Mouse (Mus musculus) layer of hippocampus, adult 8-10 months (tissue): ENCODE data around the gene Ints7. TPM values are rescaled to one million over a fixed set of nuclear protein-coding genes. Genes with fewer than 3 reads are reported as not detected.

Experiments
- DNase-seq, 2 experiments: peaks; one replicate each; pipeline ENCODE4 v3.0.0; 2022; ENCODE audit warnings: low spot score in 2 of 2
- total RNA-seq, 4 experiments: library from RNA; stranded (reverse); gene quantifications; 2 replicates each; pipeline ENCODE4 v1.2.4; 2022

Gene Ints7
- total RNA-seq, 4 experiments from 2014 or later = 24.2 to 27.6 (median 25.9) TPM

DNA sequence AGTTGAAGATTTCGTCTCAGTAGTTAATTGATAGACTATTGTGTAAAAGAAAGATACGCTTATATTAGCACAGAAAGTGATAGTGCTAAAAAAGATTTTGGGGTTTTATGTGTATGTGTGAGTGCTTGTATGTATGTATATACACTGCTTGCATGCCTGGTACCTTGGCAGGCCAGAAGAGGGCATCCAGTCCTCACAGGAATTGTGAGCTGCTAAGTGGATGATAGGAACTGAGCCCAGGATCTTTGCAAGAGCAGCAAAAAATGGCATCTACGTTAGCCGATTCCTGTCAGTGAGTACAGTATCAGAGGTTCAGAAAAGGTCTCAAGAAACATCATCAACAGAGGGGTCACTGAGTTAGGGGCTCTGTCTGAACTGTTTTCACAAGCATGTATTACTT lies 9.0 kb downstream of the Ints7 start:
- no peak for DNase-seq

DNA sequence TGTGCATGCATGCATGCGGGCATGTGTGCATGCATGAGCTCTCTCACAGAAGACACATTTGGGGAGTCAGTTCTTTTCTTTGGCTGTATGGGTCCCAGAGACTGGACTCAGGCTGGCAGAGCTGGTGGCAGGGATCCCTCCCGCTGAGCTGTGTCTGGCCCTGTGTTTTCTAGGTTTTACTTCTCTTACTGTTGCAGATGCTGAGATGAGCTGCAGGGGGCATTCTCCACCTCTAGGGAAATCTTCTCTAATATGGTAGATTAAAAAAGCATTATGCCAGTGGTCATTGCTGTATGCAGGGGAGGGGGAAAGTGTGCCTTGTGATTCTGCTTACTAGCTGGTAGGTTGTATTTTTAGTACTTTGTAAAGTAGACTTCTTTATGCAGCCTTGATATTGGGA lies 10.3 kb downstream of the Ints7 start:
- DNase-seq = no peak

DNA sequence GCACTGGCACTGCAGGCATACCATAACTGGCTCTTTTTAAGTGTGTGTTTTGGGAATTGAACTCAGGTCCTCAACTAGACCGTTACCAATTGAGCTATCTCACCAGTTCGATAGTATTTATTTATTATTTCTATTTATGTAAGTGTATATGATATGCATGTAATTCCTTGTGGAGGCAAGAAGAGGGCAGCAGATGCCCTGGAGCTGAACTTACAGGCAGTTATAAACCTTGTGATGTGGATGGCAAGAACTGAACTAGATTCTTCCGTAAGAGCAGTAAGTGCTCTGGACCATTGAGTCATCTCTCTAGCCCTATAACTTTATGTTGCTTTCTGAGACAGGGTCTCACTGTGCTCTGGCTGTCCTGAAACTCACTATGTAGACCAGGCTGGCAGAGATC lies 11.6 kb downstream of the Ints7 start:
- no peak for DNase-seq

DNA sequence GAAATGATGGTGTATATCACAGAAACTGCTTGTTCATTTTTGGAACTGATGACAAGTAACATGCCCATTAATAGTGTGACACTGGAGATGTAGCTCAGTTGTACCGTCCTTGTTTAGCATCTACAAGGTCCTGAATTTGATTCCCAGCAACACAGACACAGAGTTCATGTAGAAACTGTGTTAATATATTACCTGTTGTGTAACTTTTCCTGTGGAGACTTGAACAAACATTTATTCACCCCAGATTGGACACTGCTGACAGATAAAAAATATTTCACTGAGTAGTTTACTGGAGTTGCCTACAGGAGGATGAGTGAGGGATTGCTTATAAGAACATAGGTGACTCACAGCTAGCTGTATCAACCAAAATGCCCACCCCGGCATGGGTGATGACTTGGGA lies 13.3 kb downstream of the Ints7 start:
- DNase-seq = no peak

DNA sequence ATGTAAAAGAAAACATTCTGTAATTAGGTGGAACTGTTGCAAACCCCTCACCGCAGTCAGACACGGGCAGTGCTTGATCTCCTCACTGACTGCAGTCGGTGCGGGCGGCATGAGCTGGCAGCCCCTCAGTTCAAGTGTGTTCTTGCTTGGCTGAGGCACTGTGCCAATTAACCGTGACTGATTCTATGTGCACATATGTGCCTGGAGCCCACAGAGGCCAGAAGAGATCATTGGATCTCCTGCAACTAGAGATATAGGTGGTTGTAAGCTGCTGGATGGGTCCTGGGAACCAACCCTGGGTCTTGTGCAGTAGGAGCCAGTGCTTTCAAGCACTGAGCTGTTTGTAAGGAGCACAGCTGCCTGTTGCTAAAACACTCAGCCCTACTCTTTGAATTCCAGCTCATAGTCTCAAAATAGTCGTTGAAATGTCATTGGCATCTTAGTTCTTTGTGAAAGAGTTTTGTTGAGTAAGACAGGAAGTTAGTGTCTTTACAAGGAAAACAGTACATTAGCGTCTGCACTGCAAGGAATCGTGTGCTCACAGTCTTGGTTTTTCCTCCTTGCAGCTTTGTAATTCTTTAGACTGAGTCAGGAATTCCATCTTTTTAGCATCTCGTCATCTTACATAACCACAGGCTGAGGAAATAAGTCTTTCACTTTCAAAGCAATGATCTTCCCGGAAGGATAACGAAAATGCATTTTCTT lies 16.7 kb downstream of the Ints7 start:
- no peak for DNase-seq

DNA sequence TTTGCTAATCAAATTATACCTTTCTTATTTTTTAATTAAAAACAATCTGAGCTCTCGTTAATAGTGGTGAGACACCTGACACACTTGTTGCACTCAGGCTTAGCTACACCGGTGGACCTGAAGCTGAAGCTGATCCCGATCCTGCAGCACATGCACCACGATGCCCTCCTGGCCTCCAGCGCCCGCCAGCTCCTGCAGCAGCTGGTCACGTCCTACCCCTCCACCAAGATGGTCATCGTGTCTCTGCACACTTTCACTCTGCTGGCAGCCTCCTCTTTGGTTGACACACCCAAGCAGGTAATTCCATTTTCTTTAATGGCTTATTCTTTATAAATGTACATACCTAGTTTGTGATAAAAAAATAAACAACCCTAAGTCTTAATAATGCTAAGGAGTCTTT lies 20.6 kb downstream of the Ints7 start:
- DNase-seq = no peak

DNA sequence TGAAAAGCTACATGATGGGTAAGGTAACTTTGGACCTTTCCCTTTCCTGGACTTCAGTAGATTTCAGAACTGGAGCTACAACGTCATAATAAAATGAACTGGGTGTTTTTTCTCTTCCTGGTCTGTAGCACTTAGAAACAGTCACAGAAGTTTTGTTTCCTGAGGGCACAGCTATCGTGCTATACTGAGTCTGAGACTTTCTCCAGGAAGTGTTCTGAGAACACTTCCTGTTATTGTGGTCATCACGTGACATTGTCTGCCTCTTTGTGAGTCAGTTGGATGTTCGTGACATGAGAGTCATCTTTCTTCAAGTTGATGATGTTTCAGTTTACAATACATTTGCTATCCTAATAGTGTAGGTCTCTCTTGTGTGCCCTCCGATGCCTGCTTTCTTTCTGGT lies 23.8 kb downstream of the Ints7 start:
- DNase-seq = no peak

DNA sequence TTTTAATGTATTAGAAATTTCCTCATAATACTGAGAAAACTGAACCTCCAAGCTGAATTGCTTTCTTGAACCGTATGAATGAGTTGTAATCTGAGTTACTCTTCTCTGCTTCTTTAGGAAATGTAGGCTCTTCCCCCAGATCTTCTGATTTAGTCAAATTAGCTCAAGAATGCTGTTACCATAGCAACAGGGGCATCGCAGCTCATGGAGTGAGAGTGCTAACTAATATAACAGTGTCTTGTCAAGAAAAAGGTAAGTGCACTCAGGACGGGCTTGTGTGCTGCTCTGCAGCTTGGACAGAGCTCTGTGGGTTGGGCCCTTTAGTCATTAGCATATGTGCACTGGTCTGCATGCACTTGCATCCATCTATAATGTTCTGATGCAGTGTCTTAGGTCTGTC lies 29.3 kb downstream of the Ints7 start:
- no peak for DNase-seq

DNA sequence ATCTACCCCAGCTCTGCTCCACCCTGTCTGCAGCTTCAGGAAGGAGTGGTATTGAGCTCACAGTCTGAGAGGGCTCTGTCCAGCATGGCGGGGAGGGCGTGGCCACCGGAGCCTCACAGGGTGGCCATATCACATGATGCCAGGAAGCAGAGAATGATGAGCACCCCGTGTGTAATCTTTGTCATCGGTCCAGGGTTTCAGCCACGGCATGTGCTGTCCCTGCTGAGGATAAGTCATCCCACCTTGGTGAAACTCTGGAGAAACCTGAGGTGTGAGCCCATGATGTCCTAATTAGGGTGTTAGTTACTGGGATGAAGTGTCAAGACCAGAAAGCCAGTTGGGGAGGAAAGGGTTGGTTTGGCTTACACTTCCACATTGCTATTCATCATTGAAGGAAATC lies 33.6 kb downstream of the Ints7 start:
- DNase-seq = no peak

DNA sequence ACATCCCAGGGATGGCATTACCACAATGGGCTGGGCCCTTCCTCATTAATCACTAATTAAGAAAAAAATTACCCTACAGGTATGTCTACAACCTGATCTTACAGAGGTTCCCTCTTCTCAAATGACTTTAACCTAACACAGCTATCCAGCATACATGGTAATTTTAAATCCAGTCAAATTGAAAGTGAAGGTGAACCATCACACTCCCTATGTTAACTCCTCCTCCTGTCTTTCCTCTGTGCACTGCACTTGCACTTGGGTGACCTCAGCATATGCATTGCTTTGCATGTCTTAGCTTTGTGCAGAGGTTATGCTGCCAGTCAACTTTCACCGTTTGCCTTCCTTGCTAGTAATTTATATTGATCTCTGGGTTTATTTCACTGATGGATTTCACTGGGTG lies 34.1 kb downstream of the Ints7 start:
- no peak for DNase-seq

DNA sequence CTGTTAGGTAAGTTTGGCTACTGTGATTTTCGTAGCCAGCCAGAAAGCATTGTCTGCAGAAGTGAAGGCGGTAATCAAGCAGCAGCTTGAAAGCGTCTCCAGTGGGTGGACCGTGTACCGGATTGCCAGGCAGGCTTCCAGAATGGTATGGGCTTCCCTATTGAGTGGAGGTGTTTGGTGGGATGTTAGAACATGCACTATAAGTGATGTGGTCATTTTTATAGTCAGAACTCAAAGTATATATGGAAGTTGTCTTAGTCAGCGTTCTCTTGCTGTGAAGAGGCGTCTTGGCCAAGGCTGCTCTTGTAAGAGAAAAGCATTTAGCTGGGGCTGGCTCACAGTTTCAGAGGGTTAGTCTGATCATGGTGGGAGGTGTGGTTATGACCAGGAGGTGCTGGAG lies 34.9 kb downstream of the Ints7 start:
- DNase-seq = peak; percentile 11 to 21

DNA sequence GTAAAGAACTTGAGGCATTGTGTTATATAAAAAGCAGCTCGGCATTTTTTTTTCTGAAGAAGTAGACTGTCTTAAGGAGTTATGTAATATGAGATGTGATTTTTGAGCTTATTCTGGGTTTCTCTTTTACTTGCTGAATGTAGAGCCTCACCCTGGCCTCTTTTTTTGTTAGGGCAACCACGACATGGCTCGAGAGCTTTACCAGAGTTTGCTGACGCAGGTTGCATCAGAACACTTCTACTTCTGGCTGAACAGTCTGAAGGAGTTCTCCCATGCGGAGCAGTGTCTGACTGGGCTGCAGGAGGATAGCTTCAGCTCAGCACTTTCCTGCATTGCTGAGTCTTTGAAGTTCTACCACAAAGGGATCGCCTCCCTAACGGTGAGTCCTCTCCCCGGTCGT lies 36.2 kb downstream of the Ints7 start:
- no peak for DNase-seq

DNA sequence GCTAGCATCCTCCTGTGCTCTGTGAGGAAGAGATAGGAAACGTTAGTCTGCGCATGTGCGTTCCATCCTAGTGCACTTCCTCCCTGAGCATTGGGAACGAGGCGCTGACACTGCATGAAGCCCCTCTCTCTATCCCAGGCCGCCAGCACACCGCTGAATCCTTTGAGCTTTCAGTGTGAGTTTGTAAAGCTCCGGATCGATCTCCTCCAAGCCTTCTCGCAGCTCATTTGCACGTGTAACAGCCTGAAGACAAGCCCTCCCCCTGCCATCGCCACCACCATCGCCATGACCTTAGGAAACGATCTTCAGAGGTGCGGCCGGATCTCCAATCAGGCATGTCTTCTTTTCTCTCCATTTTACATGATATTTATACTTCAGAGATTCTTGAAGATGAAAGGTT lies 37.4 kb downstream of the Ints7 start:
- no peak for DNase-seq

DNA sequence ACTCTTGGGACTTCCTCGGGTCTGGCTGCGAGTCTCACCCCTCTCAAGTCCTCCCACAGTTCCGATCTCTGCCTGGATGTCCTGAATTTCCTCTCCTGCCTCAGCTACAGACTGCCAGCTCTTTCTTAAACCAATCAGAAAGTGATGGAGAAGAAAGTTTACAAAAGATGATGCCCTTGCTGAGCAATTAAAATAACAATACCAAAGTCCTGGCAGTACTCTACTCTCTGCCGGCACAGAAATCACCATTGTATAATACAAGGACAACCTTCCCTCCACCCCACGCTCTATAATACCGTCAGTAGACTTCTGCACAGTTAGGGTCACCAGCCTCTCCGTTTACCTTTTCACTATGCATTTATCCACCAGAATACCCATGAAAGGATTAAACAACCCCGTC lies 40.8 kb downstream of the Ints7 start:
- no peak for DNase-seq

DNA sequence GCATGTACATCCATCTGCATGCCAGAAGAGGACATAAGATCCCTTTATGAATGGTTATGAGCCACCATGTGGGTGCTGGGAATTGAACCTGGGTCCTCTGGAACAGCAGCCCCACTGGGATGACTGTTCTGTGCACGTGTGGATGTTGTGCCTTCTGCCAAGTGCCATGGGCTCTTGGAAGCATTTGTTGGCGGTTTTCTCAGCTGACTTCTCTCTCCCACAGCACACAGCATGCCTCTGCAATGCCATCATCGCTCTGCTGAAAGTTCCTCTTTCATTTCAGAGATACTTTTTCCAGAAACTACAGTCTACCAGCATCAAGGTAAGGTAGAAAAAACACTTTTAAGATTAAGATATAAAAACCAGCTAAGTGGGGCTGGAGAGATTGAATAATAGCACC lies 42.2 kb downstream of the Ints7 start:
- DNase-seq = no peak

DNA sequence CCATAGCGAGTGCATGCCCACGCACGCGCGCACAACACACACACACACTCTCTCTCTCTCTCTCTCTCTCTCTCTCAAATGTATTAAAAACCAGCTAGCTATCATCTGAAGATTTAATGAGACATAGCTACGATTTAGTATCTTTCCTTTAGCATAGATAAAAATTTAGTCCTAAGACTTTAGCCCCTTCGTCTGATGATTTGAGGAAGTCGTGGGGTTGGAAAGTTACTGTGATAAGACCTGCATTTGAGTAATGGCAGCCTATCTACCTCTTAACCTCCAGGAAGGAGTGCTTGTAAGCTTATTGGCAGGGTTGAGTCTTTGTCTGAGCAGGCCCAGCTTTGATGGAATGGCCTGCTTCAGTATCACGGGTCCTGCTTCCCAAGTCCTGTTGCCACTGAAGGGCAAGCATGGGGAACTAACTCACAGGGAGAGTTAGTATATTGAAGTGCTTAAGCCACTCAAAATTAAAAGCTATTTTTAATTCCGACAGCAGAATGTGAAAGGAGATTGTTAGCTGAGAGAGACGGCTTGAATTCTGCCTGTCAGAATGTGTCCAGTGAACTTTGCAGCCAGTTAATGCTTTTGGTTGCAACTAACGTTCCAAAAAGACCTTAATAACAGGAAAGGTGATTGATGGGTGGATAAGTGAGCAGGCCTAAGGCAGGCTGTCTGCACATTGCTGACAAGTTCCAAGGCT lies 42.8 kb downstream of the Ints7 start:
- no peak for DNase-seq

DNA sequence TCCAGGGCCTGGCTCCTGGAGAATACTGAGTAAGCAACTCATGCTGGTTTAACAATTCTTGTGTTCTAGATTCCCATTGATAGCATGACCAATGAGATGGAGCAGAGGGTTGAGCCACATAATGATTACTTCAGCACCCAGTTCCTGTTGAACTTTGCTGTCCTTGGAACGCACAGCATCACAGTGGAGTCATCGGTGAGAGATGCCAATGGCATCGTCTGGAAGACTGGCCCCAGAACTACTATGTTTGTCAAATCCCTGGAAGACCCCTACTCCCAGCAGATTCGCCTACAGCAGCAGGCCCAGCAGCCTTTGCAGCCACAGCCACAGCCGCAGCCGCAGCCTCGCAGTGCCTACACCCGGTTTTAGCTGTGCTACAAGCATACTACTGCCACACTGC lies 45.7 kb downstream of the Ints7 start:
- no peak for DNase-seq

DNA sequence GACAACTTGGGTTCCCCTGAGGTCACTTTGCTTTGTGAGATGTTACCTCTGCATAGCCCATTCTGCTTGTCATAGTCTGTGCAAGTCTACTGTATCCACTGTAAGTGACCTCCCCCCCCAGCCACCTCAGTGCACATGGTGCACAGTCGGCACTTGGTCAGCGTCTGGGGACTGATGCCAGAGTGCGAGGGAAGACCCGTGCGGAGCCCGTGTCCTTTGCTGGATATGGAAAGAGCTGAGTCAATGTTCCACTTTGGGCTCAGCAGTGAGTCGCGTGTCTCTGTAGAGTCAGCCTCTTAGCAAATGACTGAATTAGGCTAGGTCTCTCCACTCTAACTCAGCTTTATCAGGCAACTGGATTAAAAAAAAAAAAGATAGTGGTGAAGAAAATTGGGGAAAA lies 47.4 kb downstream of the Ints7 start:
- no peak for DNase-seq

DNA sequence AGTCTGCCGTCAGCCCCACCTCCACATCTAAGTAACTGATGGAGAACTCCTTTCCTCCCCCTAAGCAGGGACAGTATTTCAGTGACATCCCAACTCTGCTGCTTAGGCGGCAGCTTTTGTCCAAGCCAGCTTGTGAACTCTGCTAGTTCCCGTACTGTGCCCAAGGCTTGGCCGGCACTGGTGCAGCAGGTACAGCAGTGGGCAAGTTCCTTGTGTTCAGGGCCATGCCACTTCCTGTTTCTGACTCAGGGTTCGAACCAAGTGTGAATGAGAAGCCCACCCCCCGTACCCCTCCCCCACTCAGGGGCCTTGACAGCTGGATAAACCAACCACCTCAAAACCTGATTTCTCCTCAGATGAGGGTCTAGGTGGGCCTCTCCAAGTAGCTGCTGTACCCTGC lies 49.1 kb downstream of the Ints7 start:
- no peak for DNase-seq

DNA sequence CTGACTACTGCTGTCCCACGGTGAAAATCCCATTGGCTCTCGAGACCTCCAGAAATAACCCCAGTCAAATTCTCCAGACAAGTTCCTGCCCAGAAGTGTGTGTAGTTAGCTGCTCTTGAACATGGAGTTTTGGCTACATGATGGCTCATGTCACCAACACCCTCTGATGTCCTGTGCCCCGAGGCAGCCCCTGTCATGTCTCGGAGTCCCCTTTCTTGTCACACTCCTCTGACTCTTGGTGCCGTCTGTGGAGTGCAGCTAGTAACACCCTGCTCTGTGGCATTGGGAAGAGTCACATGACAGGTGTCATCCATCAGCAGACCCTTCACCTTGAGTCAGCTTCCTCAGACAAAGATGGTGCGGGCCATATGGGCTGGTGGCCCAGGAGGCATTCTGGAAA lies 49.6 kb downstream of the Ints7 start:
- DNase-seq = no peak

DNA sequence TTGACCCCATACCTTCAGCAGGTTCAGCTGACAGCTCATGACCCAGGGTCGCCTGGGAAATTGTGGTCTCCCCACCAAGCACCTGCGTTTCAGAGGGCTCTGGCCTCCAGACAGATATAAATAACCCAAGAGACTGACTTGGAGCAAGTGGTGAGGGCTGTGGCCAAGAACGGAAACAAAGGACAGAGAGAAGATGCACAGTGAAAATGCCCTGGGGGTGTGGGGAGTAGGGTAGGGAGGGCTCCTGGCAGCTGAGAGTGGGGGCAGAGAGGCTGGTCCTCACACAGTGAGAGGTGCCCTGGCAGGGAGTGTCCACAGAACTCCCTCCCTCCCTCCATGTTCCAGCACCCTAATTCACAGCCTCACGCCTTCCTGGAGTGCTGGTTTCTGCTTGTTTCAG lies 50.2 kb downstream of the Ints7 start:
- no peak for DNase-seq

DNA sequence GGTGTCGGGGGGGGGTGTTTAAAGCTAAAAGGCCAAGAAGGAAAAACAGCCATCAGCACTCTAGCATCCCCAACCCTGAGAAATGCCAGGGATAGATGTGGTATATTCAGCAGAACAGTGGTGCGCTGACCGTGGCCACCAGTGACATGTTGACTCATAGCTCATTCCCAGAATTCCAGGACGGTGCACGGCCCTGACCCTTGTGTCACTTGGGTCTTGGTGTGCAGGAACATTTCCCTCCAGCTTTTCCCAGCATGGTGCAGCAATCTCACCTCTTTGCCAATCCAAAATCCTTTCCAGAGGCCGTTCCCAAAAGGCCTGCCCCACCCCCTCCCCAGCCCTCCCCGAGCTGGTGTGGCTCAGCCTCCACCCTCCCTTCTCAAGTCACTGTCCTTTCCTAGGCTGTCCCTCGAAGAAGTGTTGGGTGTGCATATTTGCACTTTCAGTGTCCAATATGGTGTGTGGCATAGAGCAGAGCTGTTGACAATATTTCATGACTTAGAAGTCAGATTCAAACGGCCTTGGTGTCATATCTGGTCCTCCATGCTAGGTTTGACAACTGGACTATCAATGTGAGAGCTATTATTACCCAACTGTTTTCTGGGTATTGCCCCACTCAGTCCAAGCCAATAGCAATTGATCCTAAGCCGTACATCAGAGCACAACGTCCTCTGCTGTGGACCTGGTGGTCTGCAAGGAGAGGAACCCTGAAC lies 53.2 kb downstream of the Ints7 start:
- DNase-seq = no peak

DNA sequence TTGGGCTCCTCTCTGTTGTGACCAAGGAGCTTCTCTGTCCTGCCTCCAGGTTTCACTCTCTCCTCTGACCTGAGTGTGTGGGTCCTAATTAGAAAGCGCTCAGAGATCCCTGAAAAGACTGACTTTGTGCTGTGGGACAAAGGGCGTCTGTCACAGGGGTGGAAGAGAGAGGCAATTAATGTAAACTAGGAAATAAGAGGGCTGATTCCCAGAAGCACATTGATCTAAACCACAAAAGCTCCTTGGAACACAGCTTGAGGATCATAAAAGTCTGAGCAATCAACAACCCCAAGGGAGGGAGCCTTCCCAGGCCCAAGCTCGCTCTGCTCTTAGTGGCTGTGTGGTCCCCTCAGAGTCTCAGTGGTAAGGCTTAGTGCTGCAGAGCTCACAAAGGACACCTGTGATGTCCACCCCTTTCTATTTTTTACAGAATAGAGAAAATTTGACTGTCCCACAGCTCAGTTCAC lies 53.8 kb downstream of the Ints7 start:
- no peak for DNase-seq
